Mouse (Mus musculus) kidney, adult 2 months (tissue): ENCODE measurements at regions not wholly inside any gene's neighbourhood (a gene's known extent, or its start where the extent isn't known, plus 50 kb on each side); places are given as distances from the start of the nearest gene placed in this dataset.
A peak's percentile ranks its signal among the peaks of the same experiment; 100 is the strongest.
"Not testable (repeated sequence)": the region's sequence is repeated elsewhere in the genome, so short reads cannot be mapped to it uniquely, and the experiment has no call there.

Experiments
- DNase-seq: peaks from one replicate; pipeline ENCODE4 v3.0.0; 2021
- H3K27ac ChIP-seq: fragments of 200-500 bp; 2 replicates; pipeline ENCODE4 v1.5.1; 2012; ENCODE audit warnings: low read depth, low read length, control low read depth, inconsistent platforms; ENCODE audit not compliant: insufficient read depth
- H3K27me3 ChIP-seq: fragments of 200-500 bp; replicated peaks from 2 replicates; pipeline ENCODE4 v1.6.1; 2012; ENCODE audit warnings: mild to moderate bottlenecking, moderate library complexity, low read length, inconsistent platforms; ENCODE audit not compliant: control insufficient read depth, insufficient read depth
- H3K36me3 ChIP-seq: fragments of 200-500 bp; 2 replicates; pipeline ENCODE4 v1.6.1; 2012; ENCODE audit warnings: mild to moderate bottlenecking, moderate library complexity, low read length, inconsistent platforms; ENCODE audit not compliant: control insufficient read depth, insufficient read depth
- H3K4me1 ChIP-seq: fragments of 200-500 bp; 2 replicates; pipeline ENCODE4 v1.6.1; 2011; ENCODE audit warnings: low read length; ENCODE audit not compliant: control insufficient read depth, insufficient read depth
- H3K4me3 ChIP-seq: fragments of 200-500 bp; 2 replicates; pipeline ENCODE4 v1.5.1; 2011; ENCODE audit warnings: mild to moderate bottlenecking, low read depth, low read length, control low read depth; ENCODE audit not compliant: insufficient read depth
- CTCF ChIP-seq: fragments of 200-500 bp; conservative IDR thresholded peaks from 2 replicates; pipeline ENCODE4 v1.5.1; 2011; ENCODE audit warnings: low read depth, mild to moderate bottlenecking, control low read depth, low read length, moderate library complexity, mixed read lengths; ENCODE audit not compliant: insufficient read depth, insufficient read length
- POLR2A ChIP-seq: fragments of 200-500 bp; IDR thresholded peaks from one replicate; pipeline ENCODE4 v1.6.1; 2011; ENCODE audit warnings: low read depth, low read length, control low read depth
- WGBS: fragments of 180-500 bp; shearing (Covaris S2); methylation state at CpG from one replicate; pipeline ENCODE4 v1.1.7; 2018; 5-methylcytosine and 5-hydroxymethylcytosine counted together

DNA sequence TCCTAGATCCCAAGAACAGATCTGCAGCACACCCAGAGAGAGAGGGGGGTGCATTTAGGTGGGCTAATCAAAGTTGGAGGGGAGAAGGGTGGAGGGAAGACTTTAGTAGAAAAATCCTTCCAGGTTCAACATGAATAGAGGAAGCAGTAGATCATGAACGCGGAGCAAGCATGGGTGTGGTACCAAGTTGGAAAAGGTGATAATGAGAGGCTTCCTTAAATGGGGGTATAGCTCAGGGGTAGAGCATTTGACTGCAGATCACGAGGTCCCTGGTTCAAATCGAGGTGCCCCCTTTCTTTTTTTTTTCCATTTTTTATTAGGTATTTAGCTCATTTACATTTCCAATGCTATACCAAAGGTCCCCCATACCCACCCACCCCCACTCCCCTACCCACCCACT, 54.0 kb upstream of the Krba1 start:
- 85% methylated on average over 4 of the region's 4 CpGs for WGBS
- not testable (repeated sequence) for H3K4me3 ChIP-seq, H3K4me1 ChIP-seq, DNase-seq, H3K27me3 ChIP-seq, H3K36me3 ChIP-seq, H3K27ac ChIP-seq

DNA sequence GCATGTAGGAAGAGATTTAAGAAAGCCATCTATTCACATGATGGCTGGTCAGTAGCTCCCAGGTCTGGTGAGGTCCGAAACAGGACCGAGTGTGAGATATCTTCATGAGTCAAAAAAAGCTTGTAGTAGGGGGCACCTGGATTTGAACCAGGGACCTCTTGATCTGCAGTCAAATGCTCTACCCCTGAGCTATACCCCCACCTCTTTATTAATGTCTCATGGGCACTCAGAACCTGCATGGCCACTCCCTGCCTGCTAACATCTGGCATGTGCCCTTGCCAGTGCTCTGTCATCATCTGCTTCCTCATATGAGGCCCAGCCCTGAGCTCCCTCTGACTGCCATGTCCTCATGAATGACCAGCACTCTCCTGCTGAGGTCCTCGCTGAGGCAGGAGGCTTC, 58.4 kb upstream of the Krba1 start:
- H3K4me3 ChIP-seq, H3K4me1 ChIP-seq, H3K27ac ChIP-seq, H3K36me3 ChIP-seq, H3K27me3 ChIP-seq, DNase-seq: not testable (repeated sequence)
- WGBS: 86% methylated on average over 3 of the region's 3 CpGs

- Histone ChIP-seq H3K27me3 (no peaks in the 10 kb centered on the region), H3K36me3 (no peaks in the 10 kb centered on the region), H3K4me3 (no peak overlapping the region), H3K27ac (no peak overlapping the region), H3K4me1 (no peaks in the 10 kb centered on the region)
- 60% methylated on average over 1 of the region's 1 CpGs for WGBS
- DNase-seq: no peak
- no peak for TF ChIP-seq POLR2A
- no peak for TF ChIP-seq CTCF
Observed at GRCm38 (mm10) chr6:48288011-48288410, 107.4 kb upstream of the Krba1 start.

DNA sequence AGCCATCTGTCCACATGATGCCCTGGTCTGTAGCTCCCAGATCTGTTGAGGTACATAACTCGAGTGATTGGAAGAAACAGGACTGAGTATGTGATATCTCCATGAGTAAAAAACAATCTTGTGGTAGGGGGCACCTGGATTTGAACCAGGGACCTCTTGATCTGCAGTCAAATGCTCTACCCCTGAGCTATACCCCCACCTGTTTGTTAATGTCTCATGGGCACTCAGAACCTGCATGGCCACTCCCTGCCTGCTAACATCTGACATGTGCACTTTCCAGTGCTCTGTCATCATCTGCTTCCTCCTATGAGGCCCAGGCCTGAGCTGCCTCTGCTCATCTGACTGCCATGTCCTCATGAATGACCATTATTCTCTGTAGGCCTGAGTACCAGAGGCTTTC, 115.7 kb upstream of the Krba1 start:
- H3K27me3 ChIP-seq, H3K4me3 ChIP-seq, H3K4me1 ChIP-seq, H3K27ac ChIP-seq, DNase-seq, H3K36me3 ChIP-seq: not testable (repeated sequence)
- 59% methylated on average over 1 of the region's 1 CpGs for WGBS

GRCm38 (mm10) chr6:48261563-48261962, 133.8 kb upstream of the Krba1 start:
- H3K36me3 ChIP-seq, H3K4me3 ChIP-seq, H3K4me1 ChIP-seq, H3K27me3 ChIP-seq, H3K27ac ChIP-seq, DNase-seq: not testable (repeated sequence)

- not testable (repeated sequence) for H3K27ac ChIP-seq
Observed at GRCm38 (mm10) chr6:48252989-48253388, 142.4 kb upstream of the Krba1 start.

DNA sequence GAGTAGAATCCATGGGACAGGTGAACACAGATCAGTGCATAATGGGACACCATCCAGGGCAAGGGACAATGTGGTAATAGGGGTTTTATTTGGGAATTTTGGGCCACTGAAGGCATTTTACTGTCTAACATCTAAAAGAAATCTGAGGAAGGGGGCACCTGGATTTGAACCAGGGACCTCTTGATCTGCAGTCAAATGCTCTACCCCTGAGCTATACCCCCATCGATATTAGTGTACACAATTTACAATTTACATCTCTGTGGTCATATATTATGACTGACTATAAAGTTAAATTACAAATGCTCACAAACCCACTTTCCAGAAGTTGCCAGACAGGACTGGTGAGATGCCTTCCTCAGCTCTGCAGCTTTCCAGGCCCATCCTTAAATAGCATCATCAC, 143.4 kb upstream of the Krba1 start:
- no peaks in the 10 kb centered on the region for H3K4me1 ChIP-seq
- 79% methylated on average over 1 of the region's 1 CpGs for WGBS
- no peak for DNase-seq
- no peaks in the 10 kb centered on the region for H3K27me3 ChIP-seq
- no peak for TF ChIP-seq POLR2A
- TF ChIP-seq CTCF: no peak
- no peak overlapping the region for H3K4me3 ChIP-seq
- no peak overlapping the region for H3K27ac ChIP-seq
- H3K36me3 ChIP-seq: no peaks in the 10 kb centered on the region

More at GRCm38 (mm10) chr6:48252989-48253388, 142.4 kb upstream of the Krba1 start:
- not testable (repeated sequence) for H3K36me3 ChIP-seq, H3K4me3 ChIP-seq, H3K27me3 ChIP-seq, DNase-seq, H3K4me1 ChIP-seq

- H3K4me3 ChIP-seq, H3K27me3 ChIP-seq, H3K27ac ChIP-seq, H3K36me3 ChIP-seq, H3K4me1 ChIP-seq, DNase-seq: not testable (repeated sequence)
Observed at GRCm38 (mm10) chr6:48244191-48244590, 151.2 kb upstream of the Krba1 start.

- peak; percentile 32 for DNase-seq
- Histone ChIP-seq H3K36me3 (no peaks in the 10 kb centered on the region), H3K4me1 (no peaks in the 10 kb centered on the region), H3K4me3 (no peak overlapping the region), H3K27me3 (no peaks in the 10 kb centered on the region), H3K27ac (no peak overlapping the region)
- TF ChIP-seq POLR2A: no peak
- WGBS: 11% methylated on average over 9 of the region's 9 CpGs
Observed at GRCm38 (mm10) chr6:48227431-48227830, 141.0 kb upstream of the Zfp746 start.
